ENCODE assay signal across 8 mouse cellular contexts in genomic region chr19:41831718-41832391, GRCm38 (mm10). TPM values are rescaled to one million over a fixed set of nuclear protein-coding genes. Genes with fewer than 3 reads are reported as not detected.
DNase-seq lines count a peak whose midpoint lies in the region; ATAC-seq and TF ChIP-seq lines count a peak whose summit lies in the region.

No protein-coding gene starts in this region.

- peak overlapping the region; percentile 91 for H3K4me2 ChIP-seq in hindbrain, embryonic 15.5 days
- H3K4me2 ChIP-seq in midbrain, postnatal 0 days (ENCODE audit: low read depth, low read length, poor library complexity, severe bottlenecking), result peak overlapping the region; percentile 91

- no peaks in the 10 kb centered on the region for H3K27me3 ChIP-seq in hindbrain, embryonic 15.5 days
- H3K27me3 ChIP-seq in midbrain, postnatal 0 days (ENCODE audit: insufficient read depth, low read length), result no peaks in the 10 kb centered on the region

- ATAC-seq in hindbrain, embryonic 15.5 days (ENCODE audit: low FRiP score, low read depth), result no peak
- no peak for ATAC-seq in midbrain, postnatal 0 days (ENCODE audit: low FRiP score)
- no peak for ATAC-seq in erythroid progenitor cell, adult 5-6 weeks (replicated peaks; ENCODE audit: low FRiP score, poor library complexity, severe bottlenecking)

- no peaks in the 10 kb centered on the region for H3K9me3 ChIP-seq in hindbrain, embryonic 15.5 days
- H3K9me3 ChIP-seq in midbrain, postnatal 0 days (ENCODE audit: low read length), result no peaks in the 10 kb centered on the region

- TF ChIP-seq CTCF in layer of hippocampus, adult 2 months (conservative IDR thresholded peaks at IDR 0.05), result no peak
- TF ChIP-seq CTCF in midbrain, postnatal 0 days (IDR thresholded peaks at IDR 0.05), result no peak

- peaks cover 44% of the 10 kb centered on the region for H3K4me1 ChIP-seq in hindbrain, embryonic 15.5 days (replicated peaks)
- H3K4me1 ChIP-seq in midbrain, postnatal 0 days (ENCODE audit: insufficient read depth, low read length), result peaks cover 18% of the 10 kb centered on the region

- WGBS in hindbrain, embryonic 15.5 days, result 8% methylated on average over 14 of the region's 14 CpGs
- 6% methylated on average over 14 of the region's 14 CpGs for WGBS in midbrain, postnatal 0 days

- H3K4me3 ChIP-seq in layer of hippocampus, adult 2 months, result peak overlapping the region; percentile 80
- H3K4me3 ChIP-seq in hindbrain, embryonic 15.5 days, result peak overlapping the region; percentile 81
- peak overlapping the region; percentile 75 for H3K4me3 ChIP-seq in midbrain, postnatal 0 days (ENCODE audit: low read depth, low read length)

- DNase-seq in layer of hippocampus, adult 2 months (ENCODE audit: low spot score in 2 of 2), result no peak
- no peak for DNase-seq in layer of hippocampus, adult 11-12 months (ENCODE audit: low spot score)
- peak; percentile 43 for DNase-seq in embryo, embryonic 11 days
- DNase-seq in midbrain, postnatal 0 days (ENCODE audit: low spot score), result no peak
- no peak for DNase-seq in adipocyte (ENCODE audit: low spot score)
- DNase-seq in right cerebral cortex, postnatal 36 days (ENCODE audit: low spot score in 2 of 2), result no peak

- H3K9ac ChIP-seq in hindbrain, embryonic 15.5 days, result peak overlapping the region; percentile 36; the same call in 1 of the 2 replicates
- H3K9ac ChIP-seq in midbrain, postnatal 0 days (replicated peaks; ENCODE audit: low read length, poor library complexity, severe bottlenecking), result 0 out of 2 replicates have a peak overlapping the region, but pooled peaks have one; percentile 9

- H3K27ac ChIP-seq in layer of hippocampus, adult 2 months, result peak overlapping the region; percentile 98
- peak overlapping the region; percentile 0 for H3K27ac ChIP-seq in hindbrain, embryonic 15.5 days (replicated peaks)
- H3K27ac ChIP-seq in midbrain, postnatal 0 days (ENCODE audit: low read depth, low read length), result no peak overlapping the region

- no peaks in the 10 kb centered on the region for H3K36me3 ChIP-seq in hindbrain, embryonic 15.5 days
- H3K36me3 ChIP-seq in midbrain, postnatal 0 days (ENCODE audit: insufficient read depth, low read length), result no peaks in the 10 kb centered on the region

RNA-seq across cellular contexts. Expression of gene Frat1, which starts 2.1 kb away (rescaled TPM):
- 10 to 100 TPM; 22.0 to 27.1 TPM for total RNA-seq in layer of hippocampus, adult 2 months (2021)
- polyA plus RNA-seq in hindbrain, embryonic 15.5 days (2015; fragmentation: Nextera tagmentation; extraction: Ambion mirVana), result 19.1 and 21.1 TPM in 2 replicates
- 33.0 and 35.4 TPM in 2 replicates for total RNA-seq in midbrain, postnatal 0 days (2014; rRNA removed)
- polyA plus RNA-seq in midbrain, postnatal 0 days (2015; fragmentation: Nextera tagmentation; extraction: Ambion mirVana), result 34.2 and 34.3 TPM in 2 replicates
- 3.2 and 3.8 TPM in 2 replicates for total RNA-seq in erythroid progenitor cell, adult 5-6 weeks (2015; ENCODE audit: low replicate concordance)
- total RNA-seq in erythroid progenitor cell, adult 5-6 weeks (2017; ENCODE audit: low replicate concordance), result 0.26 and 2.6 TPM in 2 replicates

RNA-seq across cellular contexts. Expression of gene Frat2, which starts 16.1 kb away (rescaled TPM):
- total RNA-seq in layer of hippocampus, adult 2 months (2021), result 10 to 100 TPM; 10.7 to 11.7 TPM
- polyA plus RNA-seq in hindbrain, embryonic 15.5 days (2015; fragmentation: Nextera tagmentation; extraction: Ambion mirVana), result 6.7 and 8.1 TPM in 2 replicates
- total RNA-seq in midbrain, postnatal 0 days (2014; rRNA removed), result 6.9 and 10.4 TPM in 2 replicates
- polyA plus RNA-seq in midbrain, postnatal 0 days (2015; fragmentation: Nextera tagmentation; extraction: Ambion mirVana), result 6.7 and 8.0 TPM in 2 replicates
- 5.4 TPM in 2 replicates for total RNA-seq in erythroid progenitor cell, adult 5-6 weeks (2015; ENCODE audit: low replicate concordance)
- total RNA-seq in erythroid progenitor cell, adult 5-6 weeks (2017; ENCODE audit: low replicate concordance), result 2.6 and 3.9 TPM in 2 replicates

RNA-seq across cellular contexts. Expression of gene Arhgap19, which starts 30.0 kb away (rescaled TPM):
- 1 to 10 TPM; 2.2 to 2.5 TPM for total RNA-seq in layer of hippocampus, adult 2 months (2021)
- polyA plus RNA-seq in hindbrain, embryonic 15.5 days (2015; fragmentation: Nextera tagmentation; extraction: Ambion mirVana), result 5.8 and 6.6 TPM in 2 replicates
- 4.5 and 5.7 TPM in 2 replicates for total RNA-seq in midbrain, postnatal 0 days (2014; rRNA removed)
- 2.5 and 2.9 TPM in 2 replicates for polyA plus RNA-seq in midbrain, postnatal 0 days (2015; fragmentation: Nextera tagmentation; extraction: Ambion mirVana)
- 83.4 and 100 TPM in 2 replicates for total RNA-seq in erythroid progenitor cell, adult 5-6 weeks (2015; ENCODE audit: low replicate concordance)
- 98.9 and 131 TPM in 2 replicates for total RNA-seq in erythroid progenitor cell, adult 5-6 weeks (2017; ENCODE audit: low replicate concordance)

Comparison
In these comparisons a context has a peak if more than half of its experiments do, and no peak if none do; other contexts are left out.
1. RNA of gene Arhgap19, which starts 30.0 kb away (total RNA-seq): 83.4 to 131 TPM in erythroid progenitor cell, adult 5-6 weeks; 4.5 to 5.7 TPM in midbrain, postnatal 0 days and 2.2 to 2.5 TPM in layer of hippocampus, adult 2 months; every median in the first group is over 10 times any median in the second.
2. Peak in every context shown above with its lines, with median percentiles within 50 percentile points of each other: H3K4me3 ChIP-seq.